Mouse (Mus musculus) CD8-positive naive resting alpha-beta T cell, adult 2 months (primary cell): ENCODE data around the gene Slc7a9.

Experiments
- DNase-seq, 2 experiments: peaks; one replicate each; pipeline ENCODE4 v3.0.0; 2022; ENCODE audit warnings: low read depth in 2 of 2, low spot score in 2 of 2

The Slc7a9 gene

GRCm38 (mm10) chr7:35447996-35448846 lies at the start of gene Slc7a9:
Slc7a9 (plus strand) TSS chr7:35448796.
- no peak for DNase-seq

GRCm38 (mm10) chr7:35401169-35401568 lies 47.4 kb upstream of the Slc7a9 start:
- DNase-seq: no peak

GRCm38 (mm10) chr7:35415226-35415625 lies 33.4 kb upstream of the Slc7a9 start:
- DNase-seq: no peak

- no peak for DNase-seq
Measured at GRCm38 (mm10) chr7:35415801-35416653, 32.6 kb upstream of the Slc7a9 start.

- no peak for DNase-seq
Measured at GRCm38 (mm10) chr7:35416654-35416948, 32.0 kb upstream of the Slc7a9 start.

- no peak for DNase-seq
Measured at GRCm38 (mm10) chr7:35423071-35423470, 25.5 kb upstream of the Slc7a9 start.

GRCm38 (mm10) chr7:35428146-35428545 lies 20.4 kb upstream of the Slc7a9 start:
- DNase-seq: no peak

GRCm38 (mm10) chr7:35435266-35435665 lies 13.3 kb upstream of the Slc7a9 start:
- no peak for DNase-seq

- no peak for DNase-seq
Measured at GRCm38 (mm10) chr7:35447501-35447900, 1.1 kb upstream of the Slc7a9 start.

GRCm38 (mm10) chr7:35448867-35449266 lies 271 bp downstream of the Slc7a9 start:
- no peak for DNase-seq

- no peak for DNase-seq
Measured at GRCm38 (mm10) chr7:35456091-35456814, 7.7 kb downstream of the Slc7a9 start.

GRCm38 (mm10) chr7:35460971-35461370 lies 12.4 kb downstream of the Slc7a9 start:
- DNase-seq: no peak

- no peak for DNase-seq
Measured at GRCm38 (mm10) chr7:35465027-35465426, 16.4 kb downstream of the Slc7a9 start.

GRCm38 (mm10) chr7:35467856-35468255 lies 19.3 kb downstream of the Slc7a9 start:
- no peak for DNase-seq

GRCm38 (mm10) chr7:35470794-35471193 lies 22.2 kb downstream of the Slc7a9 start:
- no peak for DNase-seq

- DNase-seq: no peak
Measured at GRCm38 (mm10) chr7:35476457-35476856, 27.9 kb downstream of the Slc7a9 start.

GRCm38 (mm10) chr7:35485126-35485525 lies 36.5 kb downstream of the Slc7a9 start:
- no peak for DNase-seq

GRCm38 (mm10) chr7:35486553-35486952 lies 38.0 kb downstream of the Slc7a9 start:
- no peak for DNase-seq

- no peak for DNase-seq
Measured at GRCm38 (mm10) chr7:35490186-35490585, 41.6 kb downstream of the Slc7a9 start.

- DNase-seq: no peak
Measured at GRCm38 (mm10) chr7:35491005-35491404, 42.4 kb downstream of the Slc7a9 start.

GRCm38 (mm10) chr7:35497516-35497915 lies 48.9 kb downstream of the Slc7a9 start:
- no peak for DNase-seq

GRCm38 (mm10) chr7:35501995-35502394 lies 53.4 kb downstream of the Slc7a9 start:
- DNase-seq: no peak
